Mouse (Mus musculus) adrenal gland, postnatal 10 days (tissue): ENCODE data around the gene Olfr912. TPM values are rescaled to one million over a fixed set of nuclear protein-coding genes. Genes with fewer than 3 reads are reported as not detected.

ENCODE experiments used
- DNase-seq: peaks from one replicate; pipeline ENCODE4 v3.0.0; 2021; ENCODE audit warnings: mixed read lengths
- long read RNA-seq, 2 experiments: library from polyadenylated mRNA; stranded (forward); transcript quantifications; one replicate each; pipeline ENCODE4 v2.0.0; 2021
- total RNA-seq, 2 experiments: library from RNA; stranded (reverse); gene quantifications; 2 replicates each; pipeline ENCODE4 v1.2.3; 2021

Olfr912 gene
- not detected for total RNA-seq
- long read RNA-seq, experiment 1, result 0 reads
- long read RNA-seq, experiment 2, result 0 reads

- no peak for DNase-seq
These were observed at the start of gene Olfr912 for GRCm38 (mm10) chr9:38579878-38580277. Gene Olfr912, plus strand, starts transcription at chr9:38580178.

- no peak for DNase-seq
These were observed 42.4 kb upstream of the Olfr912 start, which contains the start of gene Olfr910 for GRCm38 (mm10) chr9:38537549-38537948. Gene Olfr910, plus strand, starts transcription at chr9:38537849.

GRCm38 (mm10) chr9:38591056-38591455, 11.1 kb downstream of the Olfr912 start:
- DNase-seq, result no peak

GRCm38 (mm10) chr9:38592459-38592858, 12.5 kb downstream of the Olfr912 start, which contains the start of gene Olfr913:
Gene Olfr913, plus strand, starts transcription at chr9:38592759.
- no peak for DNase-seq

- no peak for DNase-seq
These were observed 24.8 kb downstream of the Olfr912 start, which contains the start of gene Olfr914 for GRCm38 (mm10) chr9:38604802-38605201. Gene Olfr914, plus strand, starts transcription at chr9:38605102.

GRCm38 (mm10) chr9:38632406-38632805, 52.4 kb downstream of the Olfr912 start:
- no peak for DNase-seq

Other genes starting within 250 kb of the Olfr912 start
- gene Olfr898, start 231.8 kb upstream of the Olfr912 start, total RNA-seq, result not detected
- not detected for gene Olfr250, start 213.3 kb upstream of the Olfr912 start, total RNA-seq
- not detected for gene Olfr251, start 203.1 kb upstream of the Olfr912 start, total RNA-seq
- not detected for gene Olfr147, start 178.5 kb upstream of the Olfr912 start, total RNA-seq
- not detected for gene Olfr901, start 150.7 kb upstream of the Olfr912 start, total RNA-seq
- gene Olfr902, start 132.5 kb upstream of the Olfr912 start, total RNA-seq, result not detected
- not detected for gene Olfr904, start 117.0 kb upstream of the Olfr912 start, total RNA-seq
- not detected for gene Olfr905, start 109.1 kb upstream of the Olfr912 start, total RNA-seq
- not detected for gene Olfr906, start 93.1 kb upstream of the Olfr912 start, total RNA-seq
- not detected for gene Olfr907, start 84.4 kb upstream of the Olfr912 start, total RNA-seq
- gene Olfr911-ps1, start 58.6 kb upstream of the Olfr912 start, total RNA-seq, result not detected
- gene Olfr910, start 42.3 kb upstream of the Olfr912 start, total RNA-seq, result not detected
- gene Olfr913, start 12.6 kb downstream of the Olfr912 start, total RNA-seq, result not detected
- not detected for gene Olfr914, start 24.9 kb downstream of the Olfr912 start, total RNA-seq
- gene Olfr916, start 79.7 kb downstream of the Olfr912 start, total RNA-seq, result not detected
- gene Olfr917, start 85.7 kb downstream of the Olfr912 start, total RNA-seq, result not detected
- gene Olfr918, start 94.4 kb downstream of the Olfr912 start, total RNA-seq, result not detected
- not detected for gene Olfr919, start 123.5 kb downstream of the Olfr912 start, total RNA-seq
- 10 to 100 TPM; 33.2 to 37.9 TPM for gene Vwa5a, start 138.1 kb downstream of the Olfr912 start, total RNA-seq
- under 1 TPM; 0.09 to 0.30 TPM for gene Olfr920, start 172.1 kb downstream of the Olfr912 start, total RNA-seq
- not detected for gene Olfr921, start 192.9 kb downstream of the Olfr912 start, total RNA-seq
- not detected for gene Olfr922, start 234.4 kb downstream of the Olfr912 start, total RNA-seq
- gene Olfr923, start 246.4 kb downstream of the Olfr912 start, total RNA-seq, result not detected